8 mouse cellular contexts compared by ENCODE assay signal in genomic region chr2:178498409-178498808, GRCm38 (mm10).
DNase-seq lines count a peak whose midpoint lies in the region; ATAC-seq lines count a peak whose summit lies in the region.

No protein-coding gene starts in this region.

- peak; percentile 47 for ATAC-seq in megakaryocyte progenitor cell, adult 5-6 weeks (replicated peaks; ENCODE audit: poor library complexity)

- intact Hi-C loops in heart, postnatal 36 days (cut with DNase I) = no loop called here

- peak; percentile 95 for DNase-seq in heart, adult 11 months
- no peak for DNase-seq in heart, postnatal 36 days
- peak; percentile 22 for DNase-seq in thymus, postnatal 25 days
- DNase-seq in thymus, postnatal 10 days (ENCODE audit: low spot score in 2 of 2) = no peak
- DNase-seq in kidney, adult 9 months = peak; percentile 22
- DNase-seq in testis, postnatal 14 days (ENCODE audit: low spot score) = no peak
- no peak for DNase-seq in c-Kit-positive CD71-positive TER-119-positive erythroid progenitor cells, embryonic 14.5 days (ENCODE audit: low spot score)

Comparison
In these comparisons a context has a peak if more than half of its experiments do, and no peak if none do; other contexts are left out.
1. DNase-seq: peak in heart, adult 11 months (single experiment), thymus, postnatal 25 days (single experiment) and kidney, adult 9 months (single experiment); none in heart, postnatal 36 days (0 of 2), thymus, postnatal 10 days (0 of 2), testis, postnatal 14 days (single experiment) and c-Kit-positive CD71-positive TER-119-positive erythroid progenitor cells, embryonic 14.5 days (single experiment).